In genomic region chr12:25142251-25142650, GRCm38 (mm10) we compare ENCODE assay signal across 16 mouse cellular contexts.
"Had no signal": no experiment of that assay in that cellular context is flagged by ENCODE, and none has a peak within 500 bp of the region (broad histone marks: within the 10 kb centered on the region; RNA-seq: fewer than 3 reads in every experiment).

No protein-coding gene starts in this region.

- H3K4me3 ChIP-seq: limb, embryonic 12.5 days; liver, embryonic 13.5 days; midbrain, embryonic 15.5 days; stomach, embryonic 15.5 days had no signal

- H3K9me3 ChIP-seq: limb, embryonic 12.5 days; liver, embryonic 13.5 days; midbrain, embryonic 15.5 days; stomach, embryonic 15.5 days had no signal

- H3K36me3 ChIP-seq: limb, embryonic 12.5 days; liver, embryonic 13.5 days; midbrain, embryonic 15.5 days; stomach, embryonic 15.5 days had no signal

- DNase-seq: kidney, adult 8-10 months; kidney, postnatal 36 days; layer of hippocampus, adult 9-11 months; layer of hippocampus, postnatal 36 days; liver, embryonic 13.5 days; lung, embryonic 14.5 days; lung, postnatal 10 days; right cerebral cortex, postnatal 14 days; thymus, adult 2 months; thymus, postnatal 25 days had no signal

- H3K4me1 ChIP-seq: limb, embryonic 12.5 days; midbrain, embryonic 15.5 days; stomach, embryonic 15.5 days had no signal

- H3K9ac ChIP-seq: limb, embryonic 12.5 days; liver, embryonic 13.5 days; lung, embryonic 14.5 days; midbrain, embryonic 15.5 days; stomach, embryonic 15.5 days had no signal

- H3K27me3 ChIP-seq: limb, embryonic 12.5 days; liver, embryonic 13.5 days; midbrain, embryonic 15.5 days; stomach, embryonic 15.5 days had no signal

- H3K27ac ChIP-seq: kidney, postnatal 0 days; limb, embryonic 12.5 days; macrophage; midbrain, embryonic 15.5 days; stomach, embryonic 15.5 days had no signal

- H3K4me2 ChIP-seq: limb, embryonic 12.5 days; liver, embryonic 13.5 days; lung, embryonic 14.5 days; midbrain, embryonic 15.5 days; stomach, embryonic 15.5 days had no signal

- ATAC-seq: intestine, postnatal 0 days; midbrain, embryonic 15.5 days had no signal
